Mouse (Mus musculus) thymus, postnatal 25 days (tissue): ENCODE measurements around the gene Man2b2.

ENCODE experiments used
- DNase-seq: peaks from one replicate; pipeline ENCODE4 v3.0.0; 2022

Man2b2 gene

DNA sequence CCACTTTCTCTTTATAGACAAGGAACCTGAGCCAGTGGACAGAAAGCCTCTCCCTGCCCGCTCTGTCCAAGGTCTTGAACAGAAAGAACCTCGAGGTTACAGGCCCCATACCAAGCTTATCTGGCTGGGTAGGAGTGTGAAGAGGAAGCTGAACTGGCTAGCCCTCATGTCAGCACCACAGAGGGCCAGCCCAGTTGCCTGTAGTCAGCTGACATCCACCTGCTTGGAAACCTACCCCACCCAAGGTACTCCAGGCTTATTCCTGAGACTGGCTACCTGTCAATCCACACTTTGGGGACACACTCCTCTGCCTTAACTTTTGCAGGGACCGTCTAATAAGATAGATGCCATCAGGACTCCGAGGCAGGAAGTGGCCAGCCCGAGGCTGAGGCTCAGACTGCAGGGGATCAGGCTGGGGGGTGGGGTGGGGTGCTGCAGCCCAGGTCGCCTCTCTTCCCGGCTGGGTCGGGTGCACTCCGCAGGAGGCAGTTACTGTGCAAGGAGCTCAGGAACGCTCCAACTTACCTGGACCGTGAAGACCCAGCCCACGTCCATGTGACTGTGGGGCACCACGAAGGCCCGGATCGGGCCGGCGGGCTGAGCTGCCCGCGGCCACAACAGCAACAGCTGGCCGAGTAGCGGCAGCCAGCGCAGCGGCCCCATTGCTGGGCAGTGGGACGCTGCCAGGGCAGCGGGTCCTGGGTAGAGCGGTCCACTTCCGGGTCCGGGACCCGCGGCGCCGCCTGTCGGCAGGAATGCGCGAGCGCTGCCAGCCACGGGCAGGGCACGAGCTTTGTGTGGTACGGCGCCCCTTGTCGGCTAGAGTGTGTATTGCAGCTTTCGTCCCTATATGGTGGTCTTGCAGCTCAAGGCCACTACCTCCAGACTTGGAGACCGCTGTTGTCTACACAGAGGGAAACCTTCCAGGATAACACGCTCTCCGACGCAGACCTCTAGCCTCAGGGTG is at the start of gene Man2b2:
TSS of gene Man2b2 (minus strand) at position 741 of the 967 bp plus-strand sequence.
- peak; percentile 90 for DNase-seq

GRCm38 (mm10) chr5:36878801-36879200 is 48.3 kb upstream of the Man2b2 start:
- DNase-seq = no peak

DNA sequence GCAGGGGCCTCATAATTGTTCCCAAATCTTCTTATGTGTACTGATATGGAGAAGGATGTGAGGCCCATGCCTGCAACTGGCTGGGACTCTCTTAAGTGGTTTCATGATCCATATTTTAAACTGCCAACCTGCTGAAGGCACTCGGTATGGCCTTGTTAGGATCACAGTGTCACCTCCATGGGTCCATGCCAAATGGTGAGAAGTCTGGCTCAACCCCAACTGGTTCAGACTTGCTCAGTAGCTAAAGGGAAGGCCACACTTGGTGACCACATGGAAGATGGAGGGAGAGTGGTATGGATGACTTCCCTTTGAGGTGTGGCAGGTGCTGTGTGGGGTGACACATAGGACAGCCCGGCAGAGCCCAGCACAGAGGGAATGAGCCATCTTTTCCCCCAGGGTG is 47.2 kb upstream of the Man2b2 start:
- no peak for DNase-seq

DNA sequence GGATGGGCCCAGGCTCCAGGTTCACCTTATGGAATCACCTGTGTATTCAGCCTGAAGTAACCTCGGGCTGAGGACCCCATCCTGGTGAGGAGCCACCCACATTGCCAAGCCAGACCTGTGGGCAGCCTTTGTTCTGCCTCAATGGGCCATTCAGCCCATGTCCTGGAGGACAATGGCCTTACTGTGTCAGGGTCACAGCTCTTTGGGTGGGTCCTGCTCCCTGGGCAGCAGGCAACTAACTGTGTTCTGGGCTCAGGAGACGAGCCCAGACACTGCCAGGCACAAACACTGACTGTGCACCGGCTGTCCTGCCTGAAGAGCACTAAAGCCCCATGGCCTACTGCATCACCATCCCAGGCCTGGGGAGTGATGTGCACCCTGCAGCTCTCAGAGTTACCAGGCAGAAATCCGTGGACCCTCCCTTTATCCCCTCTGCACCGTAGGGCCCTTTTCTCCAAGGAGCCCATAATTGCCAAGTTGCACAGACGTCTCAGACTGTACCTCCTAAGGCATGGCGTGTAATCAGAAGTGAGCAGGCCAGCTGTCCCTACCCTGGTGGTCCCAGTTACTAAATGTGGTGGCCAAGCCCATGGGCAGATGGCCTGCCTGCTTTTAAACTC is 46.4 kb upstream of the Man2b2 start:
- no peak for DNase-seq

- DNase-seq = no peak
Measured at GRCm38 (mm10) chr5:36875956-36876355, 45.5 kb upstream of the Man2b2 start.

GRCm38 (mm10) chr5:36870916-36871315 is 40.5 kb upstream of the Man2b2 start:
- no peak for DNase-seq

DNA sequence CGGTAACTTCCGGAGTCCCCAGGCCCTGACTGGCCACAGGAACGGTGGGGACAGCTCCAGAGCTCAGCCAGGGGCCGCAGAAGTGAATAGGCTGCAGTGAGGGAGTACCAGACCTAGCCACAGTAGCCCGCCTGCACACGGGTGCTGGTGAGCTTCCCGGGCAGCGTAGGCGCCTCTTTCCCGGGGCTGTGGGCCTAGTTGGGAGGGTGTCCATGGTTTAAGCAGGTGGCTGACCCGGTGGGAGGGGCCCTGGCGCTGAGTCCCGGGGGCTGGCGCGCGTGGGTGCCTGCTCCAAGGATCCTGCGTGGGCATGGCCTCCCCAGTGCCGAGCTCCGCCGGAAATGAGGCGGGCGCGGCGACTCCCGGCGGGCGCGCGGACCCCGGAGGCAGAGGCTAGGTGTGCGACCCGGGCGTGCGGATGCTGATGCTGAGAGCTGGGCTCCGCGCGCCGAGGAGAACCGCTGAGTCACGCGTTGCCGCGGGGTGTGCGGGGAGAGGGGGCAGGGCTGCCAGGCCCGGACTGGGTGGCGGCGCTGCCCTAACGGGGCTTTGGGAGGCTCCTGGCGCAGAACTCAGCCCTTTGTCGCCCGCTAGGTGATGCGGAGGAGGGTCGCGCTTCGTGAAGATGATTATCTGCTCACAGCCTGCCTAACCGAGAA is 39.3 kb upstream of the Man2b2 start:
- no peak for DNase-seq

GRCm38 (mm10) chr5:36869186-36869577 is 38.7 kb upstream of the Man2b2 start:
- no peak for DNase-seq

GRCm38 (mm10) chr5:36868266-36869090 is 38.0 kb upstream of the Man2b2 start, which contains the start of gene Ppp2r2c:
Ppp2r2c (plus strand) TSS chr5:36868513.
- no peak for DNase-seq

DNA sequence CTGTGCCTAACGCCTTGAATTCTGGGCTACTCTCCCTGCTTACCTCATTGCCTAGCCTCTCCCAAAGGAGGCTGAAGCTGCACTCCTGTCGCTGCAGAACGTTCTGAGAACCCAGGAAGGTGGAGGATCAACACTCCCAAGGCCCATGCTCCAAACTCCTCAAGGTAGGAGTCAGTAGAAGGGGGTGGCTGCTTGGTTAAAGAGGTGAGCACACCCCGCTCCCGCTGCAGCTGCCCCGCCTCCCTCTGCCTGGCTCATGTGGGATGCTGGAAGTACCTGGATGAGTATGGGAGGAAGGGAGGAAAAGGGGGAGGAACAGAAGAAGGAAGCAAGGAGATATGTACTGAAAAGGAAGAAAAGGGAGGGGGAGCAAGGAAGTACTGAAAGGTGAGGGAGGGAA is 37.1 kb upstream of the Man2b2 start:
- DNase-seq = no peak

DNA sequence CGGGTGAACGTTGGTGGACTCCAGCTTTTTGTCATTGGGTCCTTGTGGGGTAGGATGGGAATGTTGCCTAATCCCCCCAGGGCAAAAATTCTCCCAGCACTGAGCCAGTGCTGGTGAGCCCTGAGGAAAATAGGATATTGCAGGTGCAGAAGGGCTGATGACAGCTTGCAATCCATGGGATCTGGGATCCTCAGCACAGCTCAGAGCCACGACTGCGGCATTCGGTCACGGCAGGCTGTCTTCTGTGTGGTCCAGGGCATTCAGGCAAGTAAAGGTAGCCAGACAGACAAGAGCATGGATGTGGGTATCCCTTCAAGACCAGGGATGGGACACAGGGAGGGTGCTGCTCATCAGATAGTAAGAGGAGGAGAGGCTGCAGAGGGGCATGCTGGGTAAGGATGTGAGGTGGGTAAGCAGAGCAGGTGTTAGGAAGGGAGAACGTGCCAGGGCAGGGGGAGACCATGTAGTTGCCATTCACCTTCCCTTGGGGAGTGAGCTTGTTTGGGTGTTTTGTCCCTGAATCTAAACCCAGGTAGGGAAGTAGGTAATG is 36.3 kb upstream of the Man2b2 start:
- no peak for DNase-seq

- no peak for DNase-seq
Measured at GRCm38 (mm10) chr5:36861084-36861483, 30.6 kb upstream of the Man2b2 start.

- DNase-seq = no peak
Measured at GRCm38 (mm10) chr5:36857546-36857945, 27.1 kb upstream of the Man2b2 start.

GRCm38 (mm10) chr5:36856529-36856928 is 26.1 kb upstream of the Man2b2 start:
- no peak for DNase-seq

- no peak for DNase-seq
Measured at GRCm38 (mm10) chr5:36855180-36855579, 24.7 kb upstream of the Man2b2 start.

DNA sequence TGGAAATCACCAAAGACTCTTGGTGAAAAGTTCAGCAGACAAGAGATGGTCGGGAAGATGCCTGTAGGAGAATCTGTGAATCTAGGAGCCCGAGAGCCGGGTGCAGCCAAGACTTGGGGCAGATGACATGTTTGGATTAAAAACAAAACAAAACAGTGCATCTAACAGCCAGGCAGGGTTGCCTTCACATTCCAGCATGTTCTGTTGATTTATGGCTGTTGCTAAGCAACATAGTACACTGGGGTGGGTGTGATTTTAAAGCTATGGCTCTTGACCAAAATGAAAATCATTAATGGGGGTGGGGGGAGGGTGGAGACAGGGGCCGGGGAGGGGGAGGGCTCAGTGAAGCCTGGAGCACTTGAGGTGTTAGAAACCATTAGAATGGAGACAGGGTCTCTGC is 21.1 kb upstream of the Man2b2 start:
- DNase-seq = no peak

GRCm38 (mm10) chr5:36844490-36844889 is 14.0 kb upstream of the Man2b2 start:
- DNase-seq = no peak

DNA sequence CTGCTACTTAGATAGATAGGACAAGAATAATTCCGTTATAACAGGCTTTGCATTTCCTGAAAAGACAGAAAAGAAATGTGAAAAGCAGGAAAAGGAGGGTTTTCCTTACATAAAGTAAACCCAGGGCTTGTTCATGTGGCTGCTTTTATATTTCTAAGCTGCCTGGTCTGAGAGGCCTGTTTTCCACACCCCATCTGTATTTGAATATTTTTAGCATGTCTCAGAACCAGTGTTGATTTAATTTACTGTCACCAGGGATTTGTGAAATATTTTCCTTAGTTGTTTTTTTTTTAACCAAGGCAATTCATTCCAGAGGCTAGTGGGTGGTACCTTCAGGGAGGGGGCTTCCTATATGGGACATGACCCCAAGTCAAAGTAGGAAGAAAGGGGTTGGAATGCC is 11.2 kb upstream of the Man2b2 start:
- DNase-seq = no peak

DNA sequence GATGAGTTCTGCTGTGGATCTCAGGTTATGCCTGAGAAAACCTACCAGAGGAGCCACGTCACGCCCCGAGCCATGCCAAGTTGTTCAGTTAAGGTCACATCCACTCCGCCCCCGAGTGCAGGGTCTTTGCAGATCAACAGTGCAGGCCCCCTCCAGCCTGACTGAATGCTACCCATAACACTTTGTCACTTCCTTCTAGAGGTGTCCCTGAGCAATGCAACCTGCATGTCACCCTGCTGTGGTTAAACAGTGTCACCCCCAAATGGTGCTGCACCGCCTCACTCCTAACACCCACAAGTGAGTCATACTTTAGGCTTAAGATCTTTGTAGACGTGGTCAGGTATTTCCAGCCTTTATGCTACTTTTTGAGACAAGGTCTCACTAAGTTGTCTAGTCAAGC is 9.6 kb upstream of the Man2b2 start:
- no peak for DNase-seq

GRCm38 (mm10) chr5:36839602-36840001 is 9.1 kb upstream of the Man2b2 start:
- no peak for DNase-seq

GRCm38 (mm10) chr5:36839032-36839431 is 8.6 kb upstream of the Man2b2 start:
- no peak for DNase-seq

DNA sequence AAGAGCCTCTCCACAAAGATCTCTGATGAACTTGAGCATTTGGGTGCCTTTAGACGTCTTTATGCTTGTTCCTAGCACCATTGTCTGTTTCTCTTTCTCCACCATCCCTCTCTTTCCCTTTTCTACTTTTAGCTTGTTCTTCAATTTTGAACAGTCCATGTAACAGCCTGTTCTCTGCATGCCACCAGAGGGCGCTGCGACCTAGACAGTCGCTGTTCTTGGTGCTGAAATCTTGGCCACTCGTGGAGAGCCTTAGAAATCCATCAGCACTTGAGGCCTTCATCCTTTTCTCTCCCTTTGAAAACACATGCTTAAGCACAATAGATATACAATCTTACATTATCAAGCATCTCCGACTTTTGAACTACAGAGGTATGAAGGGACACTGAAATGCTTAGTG is 5.5 kb upstream of the Man2b2 start:
- peak; percentile 64 for DNase-seq
